Mouse (Mus musculus): ENCODE measurements around the gene Mboat1. TPM values are rescaled to one million over a fixed set of nuclear protein-coding genes. Genes with fewer than 3 reads are reported as not detected.

The Mboat1 gene
- polyA plus RNA-seq, 1 experiment = 7.3 TPM

DNA sequence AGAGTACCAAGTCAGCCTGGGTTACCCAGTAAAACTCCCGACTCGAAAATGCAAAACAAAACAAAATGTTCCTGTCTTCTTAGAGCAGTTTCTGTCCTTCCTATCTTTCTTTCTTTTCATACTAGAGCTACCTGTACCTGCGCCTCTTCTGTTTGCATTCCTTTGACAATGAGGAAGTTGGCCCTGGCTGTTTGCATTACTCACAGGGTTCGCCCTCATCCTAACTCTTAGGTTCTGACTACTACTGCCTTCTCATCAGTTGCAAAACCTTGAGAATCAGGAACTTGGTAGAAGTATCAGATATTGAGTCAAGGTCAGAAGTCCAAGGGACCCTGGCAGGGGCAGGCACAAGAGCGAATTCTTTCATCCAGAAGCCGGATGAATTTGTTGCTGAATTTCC, 1.7 kb downstream of the Mboat1 start:
- 90% methylated on average over 6 of the region's 6 CpGs for WGBS
- Histone ChIP-seq H3K4me3 (replicated peaks; ENCODE audit: insufficient read depth, low read depth, low read length) (no peak overlapping the region), H3K4me1 (ENCODE audit: control insufficient read depth, insufficient read depth, low read length) (no peaks in the 10 kb centered on the region), H3K27me3 (ENCODE audit: control insufficient read depth, insufficient read depth, low read length) (no peaks in the 10 kb centered on the region), H3K27ac (ENCODE audit: insufficient read depth, low read length) (no peak overlapping the region)
- DNase-seq = no peak
- no peak for TF ChIP-seq CTCF (IDR thresholded peaks at IDR 0.05; ENCODE audit: borderline replicate concordance, insufficient read depth, low read depth, low read length)
- TF ChIP-seq POLR2A (IDR thresholded peaks at IDR 0.05; ENCODE audit: borderline replicate concordance, insufficient read depth, low read length) = no peak

DNA sequence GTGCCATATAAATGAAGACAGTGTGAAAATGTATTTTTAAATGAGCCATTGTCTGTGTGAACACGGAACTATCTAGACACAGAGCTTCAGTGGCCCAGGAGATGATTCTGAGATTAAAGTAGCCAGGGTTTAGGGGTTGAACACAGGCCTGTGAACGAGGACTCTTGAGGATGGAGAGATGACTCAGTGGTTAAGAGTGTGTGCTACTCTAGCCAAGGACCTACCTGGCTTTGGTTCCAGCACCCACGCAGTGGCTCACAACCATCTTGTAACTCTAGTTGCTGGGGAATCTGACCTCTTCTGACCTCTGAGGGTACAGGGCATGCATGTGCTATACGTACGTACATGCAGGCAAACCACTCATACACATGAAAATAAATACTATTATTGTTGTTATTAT, 3.9 kb downstream of the Mboat1 start:
- TF ChIP-seq CTCF (IDR thresholded peaks at IDR 0.05; ENCODE audit: borderline replicate concordance, insufficient read depth, low read depth, low read length) = no peak
- 89% methylated on average over 5 of the region's 5 CpGs for WGBS
- Histone ChIP-seq H3K4me3 (replicated peaks; ENCODE audit: insufficient read depth, low read depth, low read length) (no peak overlapping the region), H3K27ac (ENCODE audit: insufficient read depth, low read length) (no peak overlapping the region), H3K4me1 (ENCODE audit: control insufficient read depth, insufficient read depth, low read length) (no peaks in the 10 kb centered on the region), H3K27me3 (ENCODE audit: control insufficient read depth, insufficient read depth, low read length) (no peaks in the 10 kb centered on the region)
- no peak for DNase-seq

DNA sequence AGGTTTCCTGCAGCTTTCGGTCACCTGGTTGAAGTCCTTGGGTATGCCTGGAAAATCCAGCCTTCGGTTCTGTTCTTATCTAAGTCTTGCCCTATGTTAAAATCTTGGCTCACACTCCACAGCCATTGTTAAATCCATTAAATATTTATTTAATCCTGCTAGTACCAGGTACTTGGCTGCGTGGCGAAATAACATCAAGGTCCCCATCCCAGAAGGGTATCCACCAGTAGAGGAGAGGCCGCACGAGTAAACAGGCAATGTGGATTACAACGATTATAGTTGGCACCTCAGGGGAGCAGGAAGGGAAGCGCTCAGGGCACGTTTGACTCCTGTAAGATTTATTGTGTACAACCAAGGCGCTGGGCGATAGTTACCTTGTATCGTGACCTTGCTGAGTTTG, 4.4 kb downstream of the Mboat1 start:
- 92% methylated on average over 12 of the region's 12 CpGs for WGBS
- no peak for DNase-seq
- H3K4me3 ChIP-seq (replicated peaks; ENCODE audit: insufficient read depth, low read depth, low read length) = no peak overlapping the region
- H3K27me3 ChIP-seq (ENCODE audit: control insufficient read depth, insufficient read depth, low read length) = no peaks in the 10 kb centered on the region
- no peak overlapping the region for H3K27ac ChIP-seq (ENCODE audit: insufficient read depth, low read length)
- no peaks in the 10 kb centered on the region for H3K4me1 ChIP-seq (ENCODE audit: control insufficient read depth, insufficient read depth, low read length)
- TF ChIP-seq CTCF (IDR thresholded peaks at IDR 0.05; ENCODE audit: borderline replicate concordance, insufficient read depth, low read depth, low read length) = no peak
- TF ChIP-seq POLR2A (IDR thresholded peaks at IDR 0.05; ENCODE audit: borderline replicate concordance, insufficient read depth, low read length) = no peak

DNA sequence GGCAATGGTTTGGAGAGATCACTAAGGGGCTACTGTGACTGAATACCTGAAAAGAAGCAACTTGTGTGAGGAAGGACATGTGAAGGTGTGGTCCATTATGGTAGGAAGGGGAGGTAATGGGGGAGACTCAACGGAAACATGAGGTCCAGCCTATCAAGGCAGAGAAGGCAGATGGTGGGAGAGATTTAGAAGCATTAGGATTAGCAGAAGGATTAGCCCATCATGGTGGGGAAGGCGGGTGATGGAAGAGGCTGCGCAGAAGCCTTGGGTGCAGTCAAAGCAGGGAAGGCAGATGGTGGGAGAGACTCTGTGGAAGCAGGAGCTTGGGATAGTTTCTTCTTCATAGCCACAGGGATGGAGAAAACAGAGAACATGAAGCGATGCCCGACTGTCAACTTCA, 5.7 kb downstream of the Mboat1 start:
- TF ChIP-seq CTCF (IDR thresholded peaks at IDR 0.05; ENCODE audit: borderline replicate concordance, insufficient read depth, low read depth, low read length) (no peak), POLR2A (IDR thresholded peaks at IDR 0.05; ENCODE audit: borderline replicate concordance, insufficient read depth, low read length) (no peak)
- DNase-seq = no peak
- no peak overlapping the region for H3K4me3 ChIP-seq (replicated peaks; ENCODE audit: insufficient read depth, low read depth, low read length)
- H3K4me1 ChIP-seq (ENCODE audit: control insufficient read depth, insufficient read depth, low read length) = no peaks in the 10 kb centered on the region
- no peaks in the 10 kb centered on the region for H3K27me3 ChIP-seq (ENCODE audit: control insufficient read depth, insufficient read depth, low read length)
- no peak overlapping the region for H3K27ac ChIP-seq (ENCODE audit: insufficient read depth, low read length)
- WGBS = 94% methylated on average over 5 of the region's 5 CpGs

DNA sequence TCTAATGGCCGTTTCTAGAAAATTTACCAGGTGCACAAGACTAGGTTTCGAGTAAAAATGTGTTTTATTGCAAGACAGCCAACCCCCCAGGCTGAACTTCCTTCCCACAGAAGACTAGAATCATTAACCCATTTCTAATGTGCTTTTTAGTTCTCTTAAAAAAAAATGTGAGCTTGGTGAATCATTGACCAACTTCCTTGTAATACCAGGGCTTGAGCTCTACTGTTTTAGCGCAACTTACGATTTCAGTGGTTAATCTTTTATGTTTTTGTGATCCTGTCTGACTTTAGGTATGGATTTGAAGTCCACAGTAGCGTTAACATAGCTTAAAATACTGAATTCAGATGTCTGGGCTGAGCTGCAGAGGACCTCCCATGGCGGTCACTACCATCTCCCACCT, 10.2 kb downstream of the Mboat1 start:
- Histone ChIP-seq H3K27me3 (ENCODE audit: control insufficient read depth, insufficient read depth, low read length) (no peaks in the 10 kb centered on the region), H3K4me1 (ENCODE audit: control insufficient read depth, insufficient read depth, low read length) (no peaks in the 10 kb centered on the region), H3K4me3 (replicated peaks; ENCODE audit: insufficient read depth, low read depth, low read length) (no peak overlapping the region), H3K27ac (ENCODE audit: insufficient read depth, low read length) (no peak overlapping the region)
- no peak for DNase-seq
- no peak for TF ChIP-seq CTCF (IDR thresholded peaks at IDR 0.05; ENCODE audit: borderline replicate concordance, insufficient read depth, low read depth, low read length)
- no peak for TF ChIP-seq POLR2A (IDR thresholded peaks at IDR 0.05; ENCODE audit: borderline replicate concordance, insufficient read depth, low read length)
- 93% methylated on average over 6 of the region's 6 CpGs for WGBS

DNA sequence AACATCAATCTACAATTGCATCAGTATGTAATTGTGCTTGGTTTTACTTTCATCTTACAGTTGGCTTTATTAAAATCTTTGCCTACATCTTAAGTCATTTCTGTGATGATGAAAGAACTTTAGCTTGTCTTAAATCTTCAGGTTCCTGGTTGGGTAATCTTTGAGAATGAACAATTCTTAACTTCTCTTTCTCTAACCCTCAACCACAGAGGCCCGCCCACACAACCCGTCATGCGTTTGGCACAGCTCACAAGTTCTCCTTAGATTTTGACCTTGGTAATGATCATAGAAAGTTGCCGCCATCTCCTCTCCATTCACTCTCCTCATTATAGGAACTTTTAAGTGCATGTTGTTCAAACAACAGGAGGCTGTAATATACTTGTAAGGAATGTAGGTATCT, 18.0 kb downstream of the Mboat1 start:
- 89% methylated on average over 4 of the region's 4 CpGs for WGBS
- TF ChIP-seq POLR2A (IDR thresholded peaks at IDR 0.05; ENCODE audit: borderline replicate concordance, insufficient read depth, low read length) (no peak), CTCF (IDR thresholded peaks at IDR 0.05; ENCODE audit: borderline replicate concordance, insufficient read depth, low read depth, low read length) (no peak)

DNA sequence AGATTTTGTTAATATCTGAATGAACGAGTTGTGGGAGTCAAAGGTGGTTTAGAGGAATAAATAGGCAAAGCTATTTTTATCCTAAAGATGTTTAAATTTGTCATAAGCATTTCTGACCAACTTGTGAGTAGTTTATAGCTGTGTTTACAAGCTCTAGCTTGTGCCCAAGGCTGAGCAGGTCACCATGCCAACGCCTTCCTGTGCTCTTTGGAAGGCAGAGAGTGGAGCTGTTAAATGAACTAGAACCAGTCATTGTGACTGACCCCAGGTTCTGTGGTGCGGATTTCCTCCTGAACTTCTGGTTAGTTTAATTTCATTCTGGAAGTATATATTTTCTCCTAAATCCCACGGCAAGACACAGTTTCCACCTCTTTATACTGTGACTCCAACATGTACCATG, 23.3 kb downstream of the Mboat1 start:
- no peak overlapping the region for H3K4me3 ChIP-seq (replicated peaks; ENCODE audit: insufficient read depth, low read depth, low read length)
- WGBS = 65% methylated on average over 4 of the region's 4 CpGs
- DNase-seq = no peak
- H3K27me3 ChIP-seq (ENCODE audit: control insufficient read depth, insufficient read depth, low read length) = no peaks in the 10 kb centered on the region
- H3K27ac ChIP-seq (ENCODE audit: insufficient read depth, low read length) = no peak overlapping the region
- H3K4me1 ChIP-seq (ENCODE audit: control insufficient read depth, insufficient read depth, low read length) = no peaks in the 10 kb centered on the region
- TF ChIP-seq POLR2A (IDR thresholded peaks at IDR 0.05; ENCODE audit: borderline replicate concordance, insufficient read depth, low read length) (no peak), CTCF (IDR thresholded peaks at IDR 0.05; ENCODE audit: borderline replicate concordance, insufficient read depth, low read depth, low read length) (no peak)

More for the DNA sequence above, 18.0 kb downstream of the Mboat1 start:
- DNase-seq = no peak
- H3K27ac ChIP-seq (ENCODE audit: insufficient read depth, low read length) = no peak overlapping the region
- no peaks in the 10 kb centered on the region for H3K4me1 ChIP-seq (ENCODE audit: control insufficient read depth, insufficient read depth, low read length)
- no peaks in the 10 kb centered on the region for H3K27me3 ChIP-seq (ENCODE audit: control insufficient read depth, insufficient read depth, low read length)
- no peak overlapping the region for H3K4me3 ChIP-seq (replicated peaks; ENCODE audit: insufficient read depth, low read depth, low read length)

DNA sequence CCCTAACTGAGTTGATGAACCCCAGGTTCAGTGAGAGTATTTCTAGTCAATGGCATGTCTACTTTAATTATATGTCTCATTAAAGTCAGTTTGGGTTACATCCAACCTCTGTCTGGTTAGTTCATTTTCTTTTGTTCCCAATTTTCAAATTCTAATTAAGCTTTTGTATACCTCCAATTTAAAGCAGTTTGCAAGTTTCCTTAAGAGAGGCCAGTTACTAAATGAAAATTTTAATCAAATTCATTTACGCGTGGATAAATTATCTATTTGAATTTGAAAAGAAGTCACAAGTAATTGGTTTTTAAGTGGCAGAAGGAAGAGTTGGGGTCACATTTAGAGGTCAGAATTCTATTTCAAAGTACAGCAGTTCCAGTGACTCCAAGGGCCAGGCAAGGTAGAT, 27.2 kb downstream of the Mboat1 start:
- DNase-seq = no peak
- TF ChIP-seq CTCF (IDR thresholded peaks at IDR 0.05; ENCODE audit: borderline replicate concordance, insufficient read depth, low read depth, low read length) (no peak), POLR2A (IDR thresholded peaks at IDR 0.05; ENCODE audit: borderline replicate concordance, insufficient read depth, low read length) (no peak)
- no peak overlapping the region for H3K27ac ChIP-seq (ENCODE audit: insufficient read depth, low read length)
- no peaks in the 10 kb centered on the region for H3K4me1 ChIP-seq (ENCODE audit: control insufficient read depth, insufficient read depth, low read length)
- no peak overlapping the region for H3K4me3 ChIP-seq (replicated peaks; ENCODE audit: insufficient read depth, low read depth, low read length)
- H3K27me3 ChIP-seq (ENCODE audit: control insufficient read depth, insufficient read depth, low read length) = no peaks in the 10 kb centered on the region
- WGBS = 96% methylated on average over 2 of the region's 2 CpGs

Measured in cerebellum, adult 2 months (tissue).